Mouse (Mus musculus) C2C12 (cell line): Measurements from ENCODE around the gene Evpl. TPM values are rescaled to one million over a fixed set of nuclear protein-coding genes. Genes with fewer than 3 reads are reported as not detected.

Experiments
- H3K27me3 ChIP-seq: one replicate; pipeline ENCODE4 v1.6.1; 2011; ENCODE audit not compliant: control insufficient read depth, insufficient read depth, insufficient read length
- H3K36me3 ChIP-seq: one replicate; pipeline ENCODE4 v1.6.1; 2011; ENCODE audit not compliant: control insufficient read depth, insufficient read depth
- H3K4me3 ChIP-seq: one replicate; pipeline ENCODE4 v1.5.1; 2011; ENCODE audit warnings: mild to moderate bottlenecking, control low read depth; ENCODE audit not compliant: poor library complexity, insufficient read depth, severe bottlenecking
- H3K79me2 ChIP-seq: one replicate; pipeline ENCODE4 v1.6.1; 2011; ENCODE audit not compliant: control insufficient read depth, insufficient read depth
- H3K79me3 ChIP-seq: one replicate; pipeline ENCODE4 v1.6.1; 2011; ENCODE audit warnings: low read depth, control low read depth
- H3ac ChIP-seq: one replicate; pipeline ENCODE3; 2011; ENCODE audit warnings: low read depth; ENCODE audit not compliant: control insufficient read depth, insufficient read length
- CEBPB ChIP-seq: IDR thresholded peaks from one replicate; pipeline ENCODE4 v1.6.1; 2011; ENCODE audit warnings: low read depth, mild to moderate bottlenecking, control low read depth, moderate library complexity
- CTCF ChIP-seq: IDR thresholded peaks from one replicate; pipeline ENCODE4 v1.5.1; 2011; ENCODE audit not compliant: control insufficient read depth, insufficient read depth, insufficient read length
- FOSL1 ChIP-seq: IDR thresholded peaks from one replicate; pipeline ENCODE4 v1.8.0; 2011; ENCODE audit warnings: mild to moderate bottlenecking, low read length; ENCODE audit not compliant: poor library complexity, insufficient read depth, severe bottlenecking
- MAX ChIP-seq: IDR thresholded peaks from one replicate; pipeline ENCODE4 v1.6.1; 2011; ENCODE audit warnings: mild to moderate bottlenecking, control low read depth
- MYOD1 ChIP-seq: IDR thresholded peaks from one replicate; pipeline ENCODE4 v1.6.1; 2011; ENCODE audit warnings: low read depth; ENCODE audit not compliant: control insufficient read depth, insufficient read length
- MYOG ChIP-seq: IDR thresholded peaks from one replicate; pipeline ENCODE4 v1.6.1; 2011; ENCODE audit not compliant: control insufficient read depth, insufficient read length; ENCODE audit errors: extremely low read depth
- USF1 ChIP-seq: IDR thresholded peaks from one replicate; pipeline ENCODE4 v1.6.1; 2011; ENCODE audit warnings: low read depth, mild to moderate bottlenecking, control low read depth, moderate library complexity
- polyA plus RNA-seq: library from polyadenylated mRNA; unstranded; fragments of >200 nt; fragmentation: generic; extraction: Trizol; gene quantifications from one replicate; pipeline ENCODE4 v1.2.1, GENCODE M21; 2012; ENCODE audit warnings: missing spikeins

Gene Evpl
- polyA plus RNA-seq, 1 experiment: 0.13 TPM

GRCm38 (mm10) chr11:116196336-116196735 lies 41.5 kb downstream of the Evpl start:
- TF ChIP-seq USF1 (no peak), MYOD1 (no peak), CTCF (no peak), MAX (no peak), FOSL1 (no peak), CEBPB (no peak), MYOG (no peak)
- H3K79me2 ChIP-seq: peaks cover 55% of the 10 kb centered on the region
- H3K27me3 ChIP-seq: no peaks in the 10 kb centered on the region
- peaks cover 6% of the 10 kb centered on the region for H3K36me3 ChIP-seq
- no peak overlapping the region for H3ac ChIP-seq
- no peak overlapping the region for H3K4me3 ChIP-seq
- H3K79me3 ChIP-seq: peaks cover 2% of the 10 kb centered on the region

GRCm38 (mm10) chr11:116195252-116195651 lies 42.6 kb downstream of the Evpl start:
- H3K36me3 ChIP-seq: peaks cover 6% of the 10 kb centered on the region
- TF ChIP-seq FOSL1 (no peak), USF1 (no peak), MYOG (no peak), CTCF (no peak)
- no peaks in the 10 kb centered on the region for H3K27me3 ChIP-seq
- no peak overlapping the region for H3ac ChIP-seq
- H3K79me3 ChIP-seq: peaks cover 4% of the 10 kb centered on the region
- peaks cover 55% of the 10 kb centered on the region for H3K79me2 ChIP-seq
- no peak overlapping the region for H3K4me3 ChIP-seq

- H3K79me3 ChIP-seq: peaks cover 4% of the 10 kb centered on the region
- H3K36me3 ChIP-seq: peaks cover 11% of the 10 kb centered on the region
- H3K79me2 ChIP-seq: peaks cover 52% of the 10 kb centered on the region
- TF ChIP-seq MYOG (no peak), FOSL1 (no peak), CEBPB (no peak), CTCF (no peak), MAX (no peak), MYOD1 (no peak), USF1 (no peak)
- no peaks in the 10 kb centered on the region for H3K27me3 ChIP-seq
- no peak overlapping the region for H3ac ChIP-seq
- no peak overlapping the region for H3K4me3 ChIP-seq
These were observed 43.3 kb downstream of the Evpl start for GRCm38 (mm10) chr11:116194619-116195018.

- Histone ChIP-seq H3K79me3 (peaks cover 10% of the 10 kb centered on the region), H3K27me3 (no peaks in the 10 kb centered on the region), H3ac (no peak overlapping the region), H3K4me3 (no peak overlapping the region), H3K36me3 (peaks cover 47% of the 10 kb centered on the region), H3K79me2 (peaks cover 39% of the 10 kb centered on the region)
- TF ChIP-seq MAX (no peak), MYOD1 (no peak), FOSL1 (no peak), MYOG (no peak), USF1 (no peak), CEBPB (no peak), CTCF (no peak)
These were observed 50.5 kb downstream of the Evpl start for GRCm38 (mm10) chr11:116187226-116187930.

- Histone ChIP-seq H3K27me3 (no peaks in the 10 kb centered on the region), H3K79me2 (peaks cover 41% of the 10 kb centered on the region), H3K36me3 (peaks cover 55% of the 10 kb centered on the region), H3K4me3 (no peak overlapping the region), H3K79me3 (peaks cover 10% of the 10 kb centered on the region), H3ac (no peak overlapping the region)
- TF ChIP-seq MYOD1 (no peak), CTCF (no peak), MAX (no peak), CEBPB (no peak), USF1 (no peak), FOSL1 (no peak), MYOG (no peak)
These were observed 51.5 kb downstream of the Evpl start for GRCm38 (mm10) chr11:116186360-116186759.

GRCm38 (mm10) chr11:116185836-116186235 lies 52.0 kb downstream of the Evpl start:
- no peak for TF ChIP-seq MAX
- TF ChIP-seq MYOD1: no peak
- no peak for TF ChIP-seq CTCF
- TF ChIP-seq FOSL1: no peak
- no peak for TF ChIP-seq CEBPB
- Histone ChIP-seq H3K36me3 (peaks cover 55% of the 10 kb centered on the region), H3K27me3 (no peaks in the 10 kb centered on the region), H3K79me2 (peaks cover 41% of the 10 kb centered on the region), H3ac (no peak overlapping the region), H3K4me3 (no peak overlapping the region), H3K79me3 (peaks cover 10% of the 10 kb centered on the region)
